Mouse (Mus musculus) MEL (cell line): ENCODE measurements at regions not wholly inside any gene's neighbourhood (a gene's known extent, or its start where the extent isn't known, plus 50 kb on each side); places are given as distances from the start of the nearest gene placed in this dataset.

Source experiments
- DNase-seq: peaks from one replicate; pipeline ENCODE4 v3.0.0; 2011; ENCODE audit warnings: low read depth, low spot score
- H3K27ac ChIP-seq: 2 replicates; pipeline ENCODE4 v1.5.1; 2012; ENCODE audit warnings: low read depth, mild to moderate bottlenecking, control low read depth, low read length, moderate library complexity; ENCODE audit not compliant: control insufficient read depth
- H3K27me3 ChIP-seq, 2 experiments: fragments of 150-350 bp in 1 of 2; sonication (generic) in 1 of 2; 2 replicates each; pipeline ENCODE4 v1.6.1; 2012; ENCODE audit warnings: low read length in 2 of 2, mild to moderate bottlenecking in 2 of 2, improper control_type of control experiment in 1 of 2, moderate library complexity in 1 of 2; ENCODE audit not compliant: insufficient read depth in 2 of 2, control insufficient read depth in 1 of 2
- H3K36me3 ChIP-seq, 2 experiments: 2 replicates each; pipeline ENCODE4 v1.6.1; 2012 to 2014; ENCODE audit warnings: low read length in 2 of 2, improper control_type of control experiment in 1 of 2, inconsistent platforms in 1 of 2, mild to moderate bottlenecking in 1 of 2; ENCODE audit not compliant: insufficient read depth in 2 of 2, control insufficient read depth in 1 of 2
- H3K4me1 ChIP-seq, 2 experiments: fragments of 150-350 bp in 1 of 2; sonication (generic) in 1 of 2; 2 replicates each; pipeline ENCODE4 v1.6.1; 2012; ENCODE audit warnings: low read length in 2 of 2, improper control_type of control experiment in 1 of 2, mild to moderate bottlenecking in 1 of 2; ENCODE audit not compliant: insufficient read depth in 2 of 2, control insufficient read depth in 1 of 2
- H3K4me3 ChIP-seq, 2 experiments: fragments of 150-350 bp in 1 of 2; sonication (generic) in 1 of 2; 2 replicates each; pipeline ENCODE4 v1.5.1; 2012; ENCODE audit warnings: low read depth in 2 of 2, low read length in 2 of 2, mild to moderate bottlenecking in 2 of 2, moderate library complexity in 2 of 2, control low read depth in 1 of 2, improper control_type of control experiment in 1 of 2; ENCODE audit not compliant: control insufficient read depth in 1 of 2, insufficient read depth in 1 of 2
- H3K79me2 ChIP-seq: 2 replicates; pipeline ENCODE4 v1.6.1; 2012; ENCODE audit warnings: mild to moderate bottlenecking, low read length, moderate library complexity; ENCODE audit not compliant: control insufficient read depth, poor library complexity, insufficient read depth
- H3K9ac ChIP-seq: 2 replicates; pipeline ENCODE4 v1.6.1; 2012; ENCODE audit warnings: low read depth, mild to moderate bottlenecking, control low read depth, low read length, moderate library complexity; ENCODE audit not compliant: control insufficient read depth, poor library complexity, severe bottlenecking
- H3K9me3 ChIP-seq: fragments of 150-350 bp; sonication (generic); replicated peaks from 2 replicates; pipeline ENCODE4 v1.6.1; 2012; ENCODE audit warnings: mild to moderate bottlenecking, low read length, improper control_type of control experiment, moderate library complexity; ENCODE audit not compliant: insufficient read depth
- BHLHE40 ChIP-seq: IDR thresholded peaks from 2 replicates; pipeline ENCODE4 v1.6.1; 2012; ENCODE audit warnings: low read depth, mild to moderate bottlenecking, inconsistent platforms, low read length, improper control_type of control experiment, borderline replicate concordance
- CHD1 ChIP-seq: IDR thresholded peaks from 2 replicates; pipeline ENCODE4 v1.6.1; 2012; ENCODE audit warnings: low read depth, mild to moderate bottlenecking, inconsistent platforms, low read length, improper control_type of control experiment
- E2F4 ChIP-seq: IDR thresholded peaks from 2 replicates; pipeline ENCODE4 v1.6.1; 2011; ENCODE audit warnings: low read depth, low read length, improper control_type of control experiment, borderline replicate concordance
- EP300 ChIP-seq, 2 experiments: IDR thresholded peaks; 2 replicates each; pipeline ENCODE4 v1.6.1; 2011; ENCODE audit warnings: improper control_type of control experiment in 2 of 2, low read length in 2 of 2, low read depth in 1 of 2, mild to moderate bottlenecking in 1 of 2
- ETS1 ChIP-seq: IDR thresholded peaks from 2 replicates; pipeline ENCODE4 v1.6.1; 2012; ENCODE audit warnings: low read depth, mild to moderate bottlenecking, inconsistent platforms, low read length, improper control_type of control experiment, moderate library complexity
- GABPA ChIP-seq: IDR thresholded peaks from 2 replicates; pipeline ENCODE4 v1.6.1; 2012; ENCODE audit warnings: low read depth, mild to moderate bottlenecking, inconsistent platforms, low read length, improper control_type of control experiment, moderate library complexity
- HCFC1 ChIP-seq: IDR thresholded peaks from 2 replicates; pipeline ENCODE4 v1.6.1; 2012; ENCODE audit warnings: low read depth, mild to moderate bottlenecking, inconsistent platforms, low read length, improper control_type of control experiment, moderate library complexity
- KAT2A ChIP-seq: conservative IDR thresholded peaks from 2 replicates; pipeline ENCODE4 v1.6.1; 2012; ENCODE audit warnings: low read depth, low read length, improper control_type of control experiment, inconsistent platforms
- MAFK ChIP-seq: IDR thresholded peaks from 2 replicates; pipeline ENCODE4 v1.6.1; 2011; ENCODE audit warnings: low read depth, mild to moderate bottlenecking, low read length, improper control_type of control experiment, borderline replicate concordance
- MXI1 ChIP-seq: IDR thresholded peaks from 2 replicates; pipeline ENCODE4 v1.6.1; 2011; ENCODE audit warnings: mild to moderate bottlenecking, low read depth, low read length, improper control_type of control experiment
- MYC ChIP-seq: IDR thresholded peaks from 2 replicates; pipeline ENCODE4 v1.6.1; 2011; ENCODE audit warnings: low read depth, mild to moderate bottlenecking, low read length, improper control_type of control experiment, moderate library complexity
- NELFE ChIP-seq: IDR thresholded peaks from 2 replicates; pipeline ENCODE4 v1.6.1; 2011; ENCODE audit warnings: low read depth, low read length, improper control_type of control experiment
- POLR2A ChIP-seq, 2 experiments: IDR thresholded peaks; 2 replicates each; pipeline ENCODE4 v1.6.1; 2011 to 2012; ENCODE audit warnings: low read length in 2 of 2, mild to moderate bottlenecking in 2 of 2, control low read depth in 1 of 2, improper control_type of control experiment in 1 of 2, low read depth in 1 of 2, moderate library complexity in 1 of 2; ENCODE audit not compliant: control insufficient read depth in 1 of 2, insufficient read depth in 1 of 2, poor library complexity in 1 of 2
- RCOR1 ChIP-seq: IDR thresholded peaks from 2 replicates; pipeline ENCODE4 v1.6.1; 2012; ENCODE audit warnings: low read depth, mild to moderate bottlenecking, inconsistent platforms, low read length, improper control_type of control experiment
- SIN3A ChIP-seq: IDR thresholded peaks from 2 replicates; pipeline ENCODE4 v1.6.1; 2012; ENCODE audit warnings: low read length, improper control_type of control experiment, inconsistent platforms
- TAL1 ChIP-seq: IDR thresholded peaks from 2 replicates; pipeline ENCODE4 v1.6.1; 2012; ENCODE audit warnings: mild to moderate bottlenecking, inconsistent platforms, low read length, moderate library complexity, mixed read lengths
- TBP ChIP-seq: IDR thresholded peaks from 2 replicates; pipeline ENCODE4 v1.8.0; 2011; ENCODE audit warnings: low read depth, low read length, improper control_type of control experiment
- TCF12 ChIP-seq: IDR thresholded peaks from 2 replicates; pipeline ENCODE4 v1.6.1; 2014; ENCODE audit warnings: low read depth, mild to moderate bottlenecking, inconsistent platforms, low read length, improper control_type of control experiment, moderate library complexity
- UBTF ChIP-seq: IDR thresholded peaks from 2 replicates; pipeline ENCODE4 v1.6.1; 2012; ENCODE audit warnings: low read depth, mild to moderate bottlenecking, inconsistent platforms, low read length, improper control_type of control experiment, moderate library complexity, borderline replicate concordance; ENCODE audit not compliant: insufficient read depth
- USF1 ChIP-seq: IDR thresholded peaks from 2 replicates; pipeline ENCODE4 v1.6.1; 2014; ENCODE audit warnings: low read depth, mild to moderate bottlenecking, inconsistent platforms, low read length, improper control_type of control experiment, moderate library complexity
- ZC3H11A ChIP-seq: IDR thresholded peaks from 2 replicates; pipeline ENCODE4 v1.6.1; 2012; ENCODE audit warnings: low read depth, mild to moderate bottlenecking, inconsistent platforms, low read length, improper control_type of control experiment
- ZKSCAN1 ChIP-seq: IDR thresholded peaks from 2 replicates; pipeline ENCODE4 v1.6.1; 2012; ENCODE audit warnings: low read depth, mild to moderate bottlenecking, inconsistent platforms, low read length, improper control_type of control experiment, moderate library complexity
- ZMIZ1 ChIP-seq: IDR thresholded peaks from 2 replicates; pipeline ENCODE4 v1.6.1; 2012; ENCODE audit warnings: low read depth, mild to moderate bottlenecking, inconsistent platforms, low read length, improper control_type of control experiment, moderate library complexity

DNA sequence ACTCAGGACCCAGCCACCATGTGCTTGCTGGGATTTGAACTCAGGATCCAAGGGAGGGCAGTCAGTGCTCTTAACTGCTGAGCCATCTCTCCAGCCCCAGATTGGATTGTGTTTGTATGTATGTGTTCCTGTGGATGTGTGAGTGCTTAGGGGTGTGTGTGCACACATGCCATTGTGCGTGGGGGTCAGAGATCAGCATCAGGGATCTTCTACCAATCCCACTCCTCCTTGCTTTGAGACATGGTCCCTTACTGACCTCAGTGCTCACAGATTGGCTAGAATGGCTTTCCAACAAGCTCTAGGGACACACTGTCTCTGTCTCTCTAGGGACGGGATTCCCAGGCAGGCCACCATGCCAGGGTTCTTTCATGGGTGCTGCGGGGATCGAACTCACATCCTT, 83.1 kb upstream of the Cpsf6 start:
- Histone ChIP-seq H3K27me3 (no peaks in the 10 kb centered on the region; a peak in 1 of 4 replicates), H3K9ac (no peak overlapping the region), H3K79me2 (no peaks in the 10 kb centered on the region), H3K4me1 (peaks cover 0 to 3% of the 10 kb centered on the region in 2 experiments; a peak in 1 of 4 replicates), H3K36me3 (0 out of 4 replicates have a peak, but pooled peaks cover 0 to 3% of the 10 kb centered on the region in 2 experiments), H3K4me3 (no peak overlapping the region), H3K9me3 (no peaks in the 10 kb centered on the region), H3K27ac (no peak overlapping the region)
- TF ChIP-seq ETS1: no peak
- TF ChIP-seq KAT2A: no peak
- TF ChIP-seq BHLHE40: no peak
- TF ChIP-seq RCOR1: no peak
- no peak for TF ChIP-seq E2F4
- no peak for TF ChIP-seq TCF12
- no peak for TF ChIP-seq UBTF
- DNase-seq: no peak

DNA sequence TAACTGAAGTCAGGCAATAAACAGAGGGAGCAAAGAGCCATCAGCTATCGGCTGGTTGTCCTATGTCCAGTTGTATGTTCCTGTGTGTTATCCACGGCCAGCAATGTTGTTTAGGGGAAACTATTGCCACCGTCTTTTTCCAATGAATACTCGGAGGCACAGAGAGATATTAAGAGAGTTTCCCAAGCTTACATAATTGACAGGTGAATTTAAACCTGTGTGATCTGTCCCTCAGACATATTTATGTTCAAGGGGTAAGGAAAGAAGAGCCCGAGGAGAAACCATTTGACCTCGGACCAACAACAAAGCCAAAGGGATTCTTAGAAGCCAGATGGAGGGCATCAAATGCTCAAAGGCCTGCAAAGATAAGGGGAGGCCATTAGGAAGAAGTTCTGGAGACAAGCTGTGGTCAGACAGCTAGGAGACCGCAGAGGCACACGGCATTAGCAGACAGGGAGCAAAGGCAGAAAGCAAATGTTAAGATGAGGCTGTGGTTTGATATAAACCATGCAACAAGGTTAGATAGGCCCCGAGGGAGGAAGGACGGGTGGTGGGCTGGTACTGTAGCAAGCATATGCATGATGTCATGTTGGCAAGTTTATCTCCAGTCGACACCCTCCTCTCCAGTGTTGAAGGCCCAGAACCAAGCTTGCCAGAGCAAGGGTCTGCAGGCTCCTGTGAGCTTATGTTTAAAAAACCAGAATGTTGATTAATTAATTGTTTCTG, 82.1 kb upstream of the Cpsf6 start:
- Histone ChIP-seq H3K79me2 (no peaks in the 10 kb centered on the region), H3K36me3 (0 out of 4 replicates have a peak, but pooled peaks cover 0 to 3% of the 10 kb centered on the region in 2 experiments), H3K4me3 (no peak overlapping the region), H3K9ac (no peak overlapping the region), H3K27me3 (no peaks in the 10 kb centered on the region), H3K4me1 (peaks cover 0 to 3% of the 10 kb centered on the region in 2 experiments; a peak in 1 of 4 replicates), H3K9me3 (no peaks in the 10 kb centered on the region), H3K27ac (no peak overlapping the region)
- no peak; a peak in 1 of 4 replicates for TF ChIP-seq EP300 (IDR thresholded peaks at IDR 0.05; ENCODE audit: low read depth in 1 of 2, low read length in 2 of 2)
- peak; percentile 33; the same call in 1 of the 2 replicates for TF ChIP-seq TAL1
- peak; percentile 51 for DNase-seq

DNA sequence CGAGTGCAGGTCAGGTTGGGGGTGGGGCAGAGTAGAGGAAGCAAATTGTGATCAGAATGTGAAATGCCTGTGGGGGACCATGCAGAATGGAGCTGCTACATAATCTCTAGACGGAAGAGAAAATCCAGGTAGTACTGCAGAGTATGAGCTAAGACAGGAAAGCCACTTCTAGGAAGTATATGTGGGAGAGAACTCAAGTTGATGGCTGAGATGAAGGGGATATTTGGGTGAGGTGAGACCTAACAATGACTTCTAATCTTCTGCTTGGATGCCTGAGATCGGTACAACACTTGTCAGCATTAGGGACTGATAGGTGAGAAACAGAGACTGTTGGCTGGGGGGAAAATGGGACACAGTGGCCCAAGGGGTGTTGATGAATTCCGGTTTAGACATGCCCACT, 81.4 kb upstream of the Cpsf6 start:
- no peak overlapping the region for H3K9ac ChIP-seq
- H3K27me3 ChIP-seq: no peaks in the 10 kb centered on the region
- peaks cover 0 to 3% of the 10 kb centered on the region in 2 experiments; a peak in 1 of 4 replicates for H3K4me1 ChIP-seq
- H3K79me2 ChIP-seq: no peaks in the 10 kb centered on the region
- TF ChIP-seq ZMIZ1 (no peak), MXI1 (no peak), BHLHE40 (no peak), MYC (no peak), HCFC1 (no peak), NELFE (no peak), MAFK (no peak), CHD1 (no peak), ZC3H11A (no peak), POLR2A (IDR thresholded peaks at IDR 0.05; ENCODE audit: control insufficient read depth in 1 of 2, insufficient read depth in 1 of 2, low read depth in 1 of 2, low read length in 2 of 2, poor library complexity in 1 of 2) (no peak), GABPA (no peak), ETS1 (no peak), SIN3A (no peak), USF1 (no peak), TBP (no peak), EP300 (IDR thresholded peaks at IDR 0.05; ENCODE audit: low read depth in 1 of 2, low read length in 2 of 2) (no peak), TAL1 (no peak), ZKSCAN1 (no peak)
- no peak overlapping the region for H3K4me3 ChIP-seq
- DNase-seq: no peak
- H3K9me3 ChIP-seq: no peaks in the 10 kb centered on the region
- H3K27ac ChIP-seq: no peak overlapping the region
- H3K36me3 ChIP-seq: 0 out of 4 replicates have a peak, but pooled peaks cover 0 to 3% of the 10 kb centered on the region in 2 experiments
